Mouse (Mus musculus) layer of hippocampus, postnatal 10 days (tissue): ENCODE measurements around the gene Cds1. TPM values are rescaled to one million over a fixed set of nuclear protein-coding genes. Genes with fewer than 3 reads are reported as not detected.

ENCODE experiments used
- DNase-seq, 2 experiments: peaks; one replicate each; pipeline ENCODE4 v3.0.0; 2021; ENCODE audit warnings: low spot score in 2 of 2
- total RNA-seq, 2 experiments: library from RNA; stranded (reverse); gene quantifications; 2 replicates each; pipeline ENCODE4 v1.2.3; 2021

Gene Cds1
- total RNA-seq, 2 experiments from 2014 or later = 63.5 to 70.7 TPM

- no peak for DNase-seq
These were observed 10.3 kb downstream of the Cds1 start for GRCm38 (mm10) chr5:101775262-101775661.

GRCm38 (mm10) chr5:101776528-101776927, 11.6 kb downstream of the Cds1 start:
- DNase-seq = no peak

- no peak for DNase-seq
These were observed 14.5 kb downstream of the Cds1 start for GRCm38 (mm10) chr5:101779376-101779863.

- DNase-seq = no peak
These were observed 16.0 kb downstream of the Cds1 start for GRCm38 (mm10) chr5:101780918-101781317.

GRCm38 (mm10) chr5:101784328-101784727, 19.4 kb downstream of the Cds1 start:
- DNase-seq = no peak

- DNase-seq = no peak
These were observed 19.9 kb downstream of the Cds1 start for GRCm38 (mm10) chr5:101784787-101785186.

- DNase-seq = no peak
These were observed 21.1 kb downstream of the Cds1 start for GRCm38 (mm10) chr5:101785921-101786614.

GRCm38 (mm10) chr5:101789770-101790169, 24.8 kb downstream of the Cds1 start:
- no peak for DNase-seq

- DNase-seq = no peak
These were observed 25.6 kb downstream of the Cds1 start for GRCm38 (mm10) chr5:101790560-101790959.

- no peak for DNase-seq
These were observed 27.7 kb downstream of the Cds1 start for GRCm38 (mm10) chr5:101792665-101793064.

GRCm38 (mm10) chr5:101801891-101802290, 37.0 kb downstream of the Cds1 start:
- no peak for DNase-seq

- no peak for DNase-seq
These were observed 37.6 kb downstream of the Cds1 start for GRCm38 (mm10) chr5:101802358-101803022.

- DNase-seq = no peak
These were observed 46.6 kb downstream of the Cds1 start for GRCm38 (mm10) chr5:101811296-101812169.

GRCm38 (mm10) chr5:101816822-101817221, 51.9 kb downstream of the Cds1 start:
- no peak for DNase-seq

GRCm38 (mm10) chr5:101819216-101819615, 54.3 kb downstream of the Cds1 start:
- DNase-seq = no peak

- DNase-seq = no peak
These were observed 54.9 kb downstream of the Cds1 start for GRCm38 (mm10) chr5:101819844-101820243.

- no peak for DNase-seq
These were observed 56.1 kb downstream of the Cds1 start for GRCm38 (mm10) chr5:101821052-101821451.

GRCm38 (mm10) chr5:101821491-101822310, 56.8 kb downstream of the Cds1 start:
- no peak for DNase-seq

- no peak for DNase-seq
These were observed 57.4 kb downstream of the Cds1 start for GRCm38 (mm10) chr5:101822311-101822670.

GRCm38 (mm10) chr5:101825111-101825911, 60.4 kb downstream of the Cds1 start:
- DNase-seq = no peak
